Mouse (Mus musculus): ENCODE measurements around the gene Wars2.

DNA sequence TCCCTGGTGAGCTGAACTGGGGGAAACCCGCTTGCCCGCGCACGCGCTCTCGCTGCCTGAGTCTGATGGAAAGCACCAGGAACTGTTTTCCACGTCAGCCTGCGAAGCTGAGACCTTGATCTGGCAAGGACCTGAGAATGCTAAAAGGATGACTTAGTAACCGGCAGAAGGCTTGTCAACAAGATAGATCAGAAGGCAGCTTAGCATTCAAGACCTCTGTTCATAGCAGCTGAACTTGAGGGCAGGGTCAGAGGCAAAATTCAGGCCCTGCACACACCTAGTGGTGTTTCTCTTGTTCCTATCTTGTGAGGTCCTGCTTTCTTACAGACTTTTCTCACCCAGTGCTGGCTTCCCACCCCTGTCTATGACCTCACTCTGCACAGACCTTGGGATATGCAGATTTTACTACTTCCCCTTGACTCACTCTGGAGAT lies 122.6 kb downstream of the Wars2 start:
- TF ChIP-seq CTCF (IDR thresholded peaks at IDR 0.05; ENCODE audit: borderline replicate concordance, insufficient read depth, low read length) (no peak), POLR2A (IDR thresholded peaks at IDR 0.05; ENCODE audit: low read depth, low read length) (no peak)
